Mouse (Mus musculus): Measurements from ENCODE around the gene Agap3.

Gene Agap3

GRCm38 (mm10) chr5:24452030-24452690 is at the start of gene Agap3:
Gene Agap3 (plus strand): TSS chr5:24452177.
- peak; percentile 41 to 54 for DNase-seq (ENCODE audit: low spot score in 2 of 2)

- no peak for DNase-seq (ENCODE audit: low spot score in 2 of 2)
These were observed 47.2 kb upstream of the Agap3 start for GRCm38 (mm10) chr5:24404594-24405360.

- no peak for DNase-seq (ENCODE audit: low spot score in 2 of 2)
These were observed 46.5 kb upstream of the Agap3 start for GRCm38 (mm10) chr5:24405389-24405876.

- DNase-seq (ENCODE audit: low spot score in 2 of 2): no peak
These were observed 43.3 kb upstream of the Agap3 start for GRCm38 (mm10) chr5:24408651-24409050.

GRCm38 (mm10) chr5:24409466-24409865 is 42.5 kb upstream of the Agap3 start:
- DNase-seq (ENCODE audit: low spot score in 2 of 2): no peak

GRCm38 (mm10) chr5:24412063-24412462 is 39.9 kb upstream of the Agap3 start:
- no peak for DNase-seq (ENCODE audit: low spot score in 2 of 2)

GRCm38 (mm10) chr5:24413042-24413693 is 38.8 kb upstream of the Agap3 start, which contains the start of gene Asic3:
Gene Asic3 (plus strand): TSS chr5:24413392.
- no peak for DNase-seq (ENCODE audit: low spot score in 2 of 2)

GRCm38 (mm10) chr5:24413938-24414337 is 38.0 kb upstream of the Agap3 start:
- no peak for DNase-seq (ENCODE audit: low spot score in 2 of 2)

GRCm38 (mm10) chr5:24416222-24416736 is 35.7 kb upstream of the Agap3 start:
- DNase-seq (ENCODE audit: low spot score in 2 of 2): peak; percentile 62 to 71

GRCm38 (mm10) chr5:24417587-24417986 is 34.4 kb upstream of the Agap3 start:
- DNase-seq (ENCODE audit: low spot score in 2 of 2): no peak

GRCm38 (mm10) chr5:24420381-24420780 is 31.6 kb upstream of the Agap3 start:
- DNase-seq (ENCODE audit: low spot score in 2 of 2): no peak

- DNase-seq (ENCODE audit: low spot score in 2 of 2): peak; percentile 99 to 100
These were observed 28.6 kb upstream of the Agap3 start, which contains the start of the genes Cdk5 and Slc4a2 for GRCm38 (mm10) chr5:24423129-24424003. Gene Cdk5 (minus strand): TSS chr5:24423530. Gene Slc4a2 (plus strand): TSS chr5:24423837.

- DNase-seq (ENCODE audit: low spot score in 2 of 2): no peak
These were observed 27.8 kb upstream of the Agap3 start for GRCm38 (mm10) chr5:24424004-24424781.

GRCm38 (mm10) chr5:24424861-24425411 is 27.0 kb upstream of the Agap3 start:
- DNase-seq (ENCODE audit: low spot score in 2 of 2): peak; percentile 87 to 89

GRCm38 (mm10) chr5:24425421-24426036 is 26.4 kb upstream of the Agap3 start:
- no peak for DNase-seq (ENCODE audit: low spot score in 2 of 2)

GRCm38 (mm10) chr5:24426037-24426432 is 25.9 kb upstream of the Agap3 start:
- DNase-seq (ENCODE audit: low spot score in 2 of 2): peak in 1 of 2 experiments; percentile 17

- DNase-seq (ENCODE audit: low spot score in 2 of 2): no peak
These were observed 25.3 kb upstream of the Agap3 start for GRCm38 (mm10) chr5:24426556-24427284.

GRCm38 (mm10) chr5:24427285-24427633 is 24.7 kb upstream of the Agap3 start:
- no peak for DNase-seq (ENCODE audit: low spot score in 2 of 2)

- no peak for DNase-seq (ENCODE audit: low spot score in 2 of 2)
These were observed 24.0 kb upstream of the Agap3 start for GRCm38 (mm10) chr5:24427981-24428402.
